Mouse (Mus musculus) intestine, embryonic 14.5 days (tissue): ENCODE data around the gene Tsc22d3. TPM values are rescaled to one million over a fixed set of nuclear protein-coding genes. Genes with fewer than 3 reads are reported as not detected.

Source experiments
- ATAC-seq: fragments of 200-750 bp; cut with Nextera tagmentation; replicated peaks from 2 replicates; pipeline ENCODE4 v1.8.0; 2017; ENCODE audit warnings: low read depth, moderate number of reproducible peaks, moderate TSS enrichment, moderate library complexity; ENCODE audit not compliant: low FRiP score, low TSS enrichment
- DNase-seq: peaks from one replicate; pipeline ENCODE4 v3.0.0-alpha.2; 2018; ENCODE audit warnings: low spot score
- H3K27ac ChIP-seq: fragments of 300-500 bp; sonication (generic); 2 replicates; pipeline ENCODE4 v1.5.1; 2014; ENCODE audit warnings: low read depth, mild to moderate bottlenecking, control low read depth
- H3K27me3 ChIP-seq: fragments of 300-500 bp; sonication (generic); replicated peaks from 2 replicates; pipeline ENCODE4 v1.6.1; 2014; ENCODE audit warnings: low read length, control low read depth; ENCODE audit not compliant: control insufficient read depth, insufficient read depth
- H3K36me3 ChIP-seq: fragments of 300-500 bp; sonication (generic); 2 replicates; pipeline ENCODE4 v1.6.1; 2014; ENCODE audit warnings: low read length, control low read depth; ENCODE audit not compliant: control insufficient read depth, insufficient read depth
- H3K4me1 ChIP-seq: fragments of 300-500 bp; sonication (generic); replicated peaks from 2 replicates; pipeline ENCODE4 v1.6.1; 2014; ENCODE audit warnings: low read length, control low read depth, mixed read lengths; ENCODE audit not compliant: control insufficient read depth, insufficient read depth
- H3K4me2 ChIP-seq: fragments of 300-500 bp; sonication (generic); 2 replicates; pipeline ENCODE4 v1.6.1; 2014; ENCODE audit warnings: low read length
- H3K4me3 ChIP-seq: fragments of 300-500 bp; sonication (generic); 2 replicates; pipeline ENCODE4 v1.5.1; 2014; ENCODE audit warnings: low read depth, low read length, control low read depth, mixed read lengths
- H3K9ac ChIP-seq: fragments of 300-500 bp; sonication (generic); 2 replicates; pipeline ENCODE4 v1.6.1; 2014; ENCODE audit warnings: mild to moderate bottlenecking, low read length
- H3K9me3 ChIP-seq: fragments of 300-500 bp; sonication (generic); 2 replicates; pipeline ENCODE4 v1.6.1; 2016; ENCODE audit warnings: low read length, control low read depth; ENCODE audit not compliant: control insufficient read depth
- WGBS: fragments of 180-500 bp; shearing (Covaris S2); extraction: QIAGEN DNeasy Blood & Tissue Kit; methylation state at CpG from one replicate; pipeline ENCODE4 v1.1.7; 2014; 5-methylcytosine and 5-hydroxymethylcytosine counted together
- polyA plus RNA-seq: library from polyadenylated mRNA; unstranded; fragments of >200 nt; fragmentation: Nextera tagmentation; extraction: Ambion mirVana; gene quantifications from 2 replicates; pipeline ENCODE4 v1.2.1, GENCODE M21; 2014

Tsc22d3 gene
- polyA plus RNA-seq, 1 experiment from 2014 or later: 59.0 TPM

DNA sequence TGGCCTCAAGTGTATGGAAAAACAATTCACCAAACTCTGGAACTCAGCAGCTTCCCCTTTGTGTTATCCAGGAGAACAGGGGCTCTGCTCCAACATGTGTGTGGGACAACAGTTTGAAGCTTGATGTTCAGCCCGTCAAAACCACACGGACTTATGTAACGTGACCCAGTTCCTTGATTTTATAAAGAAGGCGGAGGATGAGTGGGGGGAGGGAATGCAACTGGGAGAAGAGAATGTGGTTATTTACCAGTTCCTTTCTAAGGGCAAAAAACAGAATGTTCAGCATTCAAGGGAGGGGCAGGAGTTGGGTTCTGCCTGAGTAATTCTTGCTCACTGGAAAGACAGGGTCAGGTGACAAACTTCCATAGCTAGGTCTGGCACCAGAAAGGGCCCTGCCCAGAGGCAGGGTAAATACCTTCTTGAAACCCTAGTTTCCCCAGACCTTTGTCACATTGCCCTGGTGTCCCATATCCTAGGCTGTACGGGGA is 71.3 kb downstream of the Tsc22d3 start:
- Histone ChIP-seq H3K36me3 (no peaks in the 10 kb centered on the region), H3K9me3 (no peaks in the 10 kb centered on the region), H3K4me1 (no peaks in the 10 kb centered on the region), H3K4me3 (no peak overlapping the region), H3K27me3 (0 out of 2 replicates have a peak, but pooled peaks cover 3% of the 10 kb centered on the region), H3K27ac (no peak overlapping the region), H3K4me2 (no peak overlapping the region), H3K9ac (no peak overlapping the region)
- 72% methylated on average over 5 of the region's 5 CpGs for WGBS
- no peak for ATAC-seq
- no peak for DNase-seq

- no peak for ATAC-seq
- DNase-seq: no peak
- Histone ChIP-seq H3K36me3 (no peaks in the 10 kb centered on the region), H3K9me3 (no peaks in the 10 kb centered on the region), H3K4me3 (no peak overlapping the region), H3K4me1 (no peaks in the 10 kb centered on the region), H3K9ac (no peak overlapping the region), H3K4me2 (no peak overlapping the region), H3K27me3 (0 out of 2 replicates have a peak, but pooled peaks cover 3% of the 10 kb centered on the region), H3K27ac (no peak overlapping the region)
- 47% methylated on average over 6 of the region's 6 CpGs for WGBS
Measured at GRCm38 (mm10) chrX:140527231-140527630, 73.2 kb downstream of the Tsc22d3 start.

- no peak overlapping the region for H3K4me3 ChIP-seq
- H3K9ac ChIP-seq: no peak overlapping the region
- no peak overlapping the region for H3K4me2 ChIP-seq
- H3K9me3 ChIP-seq: no peaks in the 10 kb centered on the region
- no peak overlapping the region for H3K27ac ChIP-seq
- H3K4me1 ChIP-seq: no peaks in the 10 kb centered on the region
- 90% methylated on average over 5 of the region's 5 CpGs for WGBS
- DNase-seq (no peak), ATAC-seq (no peak)
- H3K36me3 ChIP-seq: no peaks in the 10 kb centered on the region
- 0 out of 2 replicates have a peak, but pooled peaks cover 3% of the 10 kb centered on the region for H3K27me3 ChIP-seq
Measured at GRCm38 (mm10) chrX:140526253-140526618, 74.2 kb downstream of the Tsc22d3 start.

GRCm38 (mm10) chrX:140525604-140526252 is 74.7 kb downstream of the Tsc22d3 start:
- no peaks in the 10 kb centered on the region for H3K36me3 ChIP-seq
- no peaks in the 10 kb centered on the region for H3K4me1 ChIP-seq
- no peaks in the 10 kb centered on the region for H3K9me3 ChIP-seq
- ATAC-seq: no peak
- no peak for DNase-seq
- no peak overlapping the region for H3K27ac ChIP-seq
- no peak overlapping the region for H3K4me3 ChIP-seq
- no peak overlapping the region for H3K9ac ChIP-seq
- 87% methylated on average over 7 of the region's 7 CpGs for WGBS
- H3K4me2 ChIP-seq: no peak overlapping the region
- 0 out of 2 replicates have a peak, but pooled peaks cover 3% of the 10 kb centered on the region for H3K27me3 ChIP-seq

GRCm38 (mm10) chrX:140524231-140524630 is 76.2 kb downstream of the Tsc22d3 start:
- Histone ChIP-seq H3K27me3 (0 out of 2 replicates have a peak, but pooled peaks cover 3% of the 10 kb centered on the region), H3K4me1 (no peaks in the 10 kb centered on the region), H3K27ac (no peak overlapping the region), H3K4me3 (no peak overlapping the region), H3K9me3 (no peaks in the 10 kb centered on the region), H3K4me2 (no peak overlapping the region), H3K9ac (no peak overlapping the region), H3K36me3 (no peaks in the 10 kb centered on the region)
- DNase-seq (no peak), ATAC-seq (no peak)
- WGBS: 86% methylated on average over 5 of the region's 5 CpGs

DNA sequence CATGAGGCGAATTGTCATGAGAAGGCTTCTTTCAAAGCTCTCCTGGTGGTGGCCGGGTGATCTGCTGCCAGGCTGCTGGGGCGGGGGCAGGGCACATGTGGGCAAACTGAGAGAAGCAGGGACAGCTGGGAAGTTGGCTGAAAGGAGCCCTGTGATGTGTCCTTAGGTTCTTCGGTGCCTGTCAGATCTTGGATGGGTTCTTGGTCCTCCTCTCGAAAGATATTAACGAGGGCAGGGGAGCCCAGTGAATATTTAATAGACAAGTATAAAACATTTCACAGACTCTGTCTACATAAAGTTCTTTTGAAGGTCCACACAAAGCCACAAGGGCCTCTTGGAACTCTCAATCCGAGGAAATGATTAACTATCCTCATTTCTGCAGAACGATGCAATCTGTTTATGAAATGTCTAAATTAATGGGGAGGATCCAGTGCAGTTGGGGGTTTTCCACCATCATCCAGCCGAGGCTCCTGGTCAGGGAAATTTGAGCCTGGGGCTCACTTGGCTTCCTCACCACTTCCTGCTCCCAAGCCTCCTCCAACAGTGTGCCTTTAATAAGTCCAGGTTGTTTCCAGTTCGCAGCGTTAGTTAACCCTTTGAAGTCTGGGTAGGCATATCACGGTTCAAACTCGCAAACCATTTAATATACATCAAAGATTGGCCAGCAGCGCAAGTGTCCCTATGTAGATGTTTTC is 78.2 kb downstream of the Tsc22d3 start:
- no peaks in the 10 kb centered on the region for H3K4me1 ChIP-seq
- no peaks in the 10 kb centered on the region for H3K36me3 ChIP-seq
- H3K9ac ChIP-seq: no peak overlapping the region
- DNase-seq (no peak), ATAC-seq (no peak)
- H3K4me3 ChIP-seq: no peak overlapping the region
- H3K4me2 ChIP-seq: no peak overlapping the region
- no peaks in the 10 kb centered on the region for H3K27me3 ChIP-seq
- H3K9me3 ChIP-seq: no peaks in the 10 kb centered on the region
- no peak overlapping the region for H3K27ac ChIP-seq
- WGBS: 45% methylated on average over 14 of the region's 14 CpGs

DNA sequence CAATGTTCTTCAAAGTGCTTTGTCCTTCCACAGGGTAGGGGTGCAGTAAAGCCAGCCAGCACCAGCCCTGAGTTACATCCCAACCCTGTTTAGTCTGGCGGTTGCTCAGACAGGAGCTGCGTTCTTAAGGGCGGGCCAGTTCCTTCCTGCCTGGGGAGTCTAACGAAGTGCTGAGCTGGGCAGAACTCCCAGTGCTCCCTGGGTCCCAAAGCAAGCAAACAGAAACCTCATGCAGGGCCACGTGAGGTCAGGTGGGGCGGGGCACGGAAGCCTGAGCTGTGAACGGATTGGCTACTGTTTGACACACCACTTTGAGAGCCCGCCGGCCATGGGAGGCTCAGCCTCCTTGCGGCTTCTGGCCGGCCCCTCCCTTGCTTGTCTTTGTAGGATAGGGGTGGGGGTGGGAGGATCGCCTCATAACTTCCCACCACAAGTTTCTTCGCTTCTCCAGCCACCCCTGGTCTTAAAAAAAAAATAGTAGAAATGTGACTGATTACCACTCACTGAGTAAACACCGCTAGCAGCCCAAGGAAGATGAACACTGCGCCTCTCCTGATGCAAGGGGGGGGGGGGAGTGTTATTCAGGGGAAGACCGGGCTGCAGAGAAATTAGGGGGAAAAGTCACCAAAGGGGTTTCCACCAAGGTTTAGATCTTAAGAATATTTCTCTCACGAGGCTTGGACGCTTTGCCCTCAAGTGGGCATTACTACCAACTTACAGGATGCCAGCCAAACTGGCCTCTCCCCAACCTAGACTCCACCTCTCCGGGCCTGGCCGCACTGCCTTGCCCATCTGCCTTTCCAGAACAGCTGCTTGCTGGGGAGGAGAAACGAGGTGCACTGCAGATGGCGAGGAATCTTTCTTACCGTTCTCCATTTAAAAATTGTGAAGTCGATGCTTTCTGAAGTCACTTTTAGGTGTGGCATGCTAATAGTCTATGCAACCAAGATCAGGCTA is 80.0 kb downstream of the Tsc22d3 start:
- ATAC-seq: peak; percentile 94
- no peaks in the 10 kb centered on the region for H3K4me1 ChIP-seq
- H3K9ac ChIP-seq: no peak overlapping the region
- H3K27me3 ChIP-seq: no peaks in the 10 kb centered on the region
- peak; percentile 79 for DNase-seq
- H3K27ac ChIP-seq: no peak overlapping the region
- H3K4me2 ChIP-seq: peak overlapping the region; percentile 44
- H3K4me3 ChIP-seq: peak overlapping the region; percentile 13; the same call in 1 of the 2 replicates
- H3K9me3 ChIP-seq: no peaks in the 10 kb centered on the region
- 17% methylated on average over 24 of the region's 25 CpGs for WGBS
- no peaks in the 10 kb centered on the region for H3K36me3 ChIP-seq

- WGBS: 81% methylated on average over 8 of the region's 8 CpGs
Measured at GRCm38 (mm10) chrX:140518351-140518750, 82.1 kb downstream of the Tsc22d3 start.

More at GRCm38 (mm10) chrX:140518351-140518750, 82.1 kb downstream of the Tsc22d3 start:
- Histone ChIP-seq H3K27me3 (no peaks in the 10 kb centered on the region), H3K9ac (no peak overlapping the region), H3K4me2 (no peak overlapping the region), H3K4me1 (no peaks in the 10 kb centered on the region), H3K4me3 (no peak overlapping the region), H3K36me3 (no peaks in the 10 kb centered on the region), H3K9me3 (no peaks in the 10 kb centered on the region), H3K27ac (no peak overlapping the region)
- DNase-seq: no peak
- no peak for ATAC-seq
